Mouse (Mus musculus) cerebellum, adult 2 months (tissue): Measurements from ENCODE around the gene Wdtc1.

Source experiments
- CTCF ChIP-seq: fragments of 200-500 bp; IDR thresholded peaks from 2 replicates; pipeline ENCODE4 v1.5.1; 2011; ENCODE audit warnings: low read depth, mild to moderate bottlenecking, control low read depth, low read length, moderate library complexity, borderline replicate concordance; ENCODE audit not compliant: insufficient read depth
- POLR2A ChIP-seq: fragments of 200-500 bp; IDR thresholded peaks from 2 replicates; pipeline ENCODE4 v1.6.1; 2011; ENCODE audit warnings: low read length, control low read depth, borderline replicate concordance; ENCODE audit not compliant: insufficient read depth

DNA sequence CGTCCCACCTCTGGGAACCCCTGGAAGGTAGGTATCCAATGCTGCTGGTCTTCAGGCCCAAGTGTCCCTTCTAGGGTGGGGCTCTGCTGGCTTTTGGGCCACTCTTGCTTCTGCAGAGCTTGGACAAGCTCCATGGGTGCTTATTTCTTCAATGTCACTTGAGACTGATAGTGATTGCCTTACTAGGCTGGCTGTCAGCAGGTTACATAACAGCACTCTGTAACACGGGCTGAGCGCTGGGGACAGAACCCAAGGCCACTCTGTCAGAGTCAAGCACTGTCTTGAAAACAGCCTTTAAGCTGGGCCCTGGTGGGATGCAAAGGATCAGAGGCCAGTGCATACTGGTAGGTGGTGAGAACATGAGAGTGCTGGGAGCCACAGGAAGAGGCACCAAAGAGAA is 88.0 kb downstream of the Wdtc1 start:
- TF ChIP-seq CTCF (no peak), POLR2A (no peak)
